Mouse (Mus musculus): ENCODE measurements around the gene Mcpt4. TPM values are rescaled to one million over a fixed set of nuclear protein-coding genes. Genes with fewer than 3 reads are reported as not detected.
"Not testable (repeated sequence)": the region's sequence is repeated elsewhere in the genome, so short reads cannot be mapped to it uniquely, and the experiment has no call there.

Mcpt4 gene
- polyA plus RNA-seq (2014; fragmentation: Nextera tagmentation; extraction: Ambion mirVana): 0.52 and 1.2 TPM in 2 replicates

GRCm38 (mm10) chr14:56062213-56062612 lies at the start of gene Mcpt4:
Mcpt4 (minus strand) TSS chr14:56062313.
- not testable (repeated sequence) for ATAC-seq (ENCODE audit: insufficient number of reproducible peaks, insufficient read depth, low FRiP score, low read depth); H3K4me3 ChIP-seq (ENCODE audit: low read depth, low read length); H3K9ac ChIP-seq (replicated peaks; ENCODE audit: low read depth, low read length); H3K9me3 ChIP-seq (ENCODE audit: control insufficient read depth, low read depth, low read length); H3K4me1 ChIP-seq (ENCODE audit: control insufficient read depth, insufficient read depth, low read length); H3K4me2 ChIP-seq (replicated peaks; ENCODE audit: low read depth, low read length); H3K27ac ChIP-seq (ENCODE audit: low read length); H3K36me3 ChIP-seq (ENCODE audit: control insufficient read depth, insufficient read depth, low read length); H3K27me3 ChIP-seq (ENCODE audit: control insufficient read depth, insufficient read depth, low read length)
- WGBS: 75% methylated on average over 3 of the region's 3 CpGs

GRCm38 (mm10) chr14:56105447-56106180 lies 43.5 kb upstream of the Mcpt4 start:
- ATAC-seq (ENCODE audit: insufficient number of reproducible peaks, insufficient read depth, low FRiP score, low read depth): no peak
- H3K27ac ChIP-seq (ENCODE audit: low read length): no peak overlapping the region
- H3K9me3 ChIP-seq (ENCODE audit: control insufficient read depth, low read depth, low read length): no peaks in the 10 kb centered on the region
- no peaks in the 10 kb centered on the region for H3K4me1 ChIP-seq (ENCODE audit: control insufficient read depth, insufficient read depth, low read length)
- no peak overlapping the region for H3K4me2 ChIP-seq (replicated peaks; ENCODE audit: low read depth, low read length)
- no peaks in the 10 kb centered on the region for H3K36me3 ChIP-seq (ENCODE audit: control insufficient read depth, insufficient read depth, low read length)
- H3K4me3 ChIP-seq (ENCODE audit: low read depth, low read length): no peak overlapping the region
- 81% methylated on average over 13 of the region's 13 CpGs for WGBS
- H3K9ac ChIP-seq (replicated peaks; ENCODE audit: low read depth, low read length): no peak overlapping the region
- H3K27me3 ChIP-seq (ENCODE audit: control insufficient read depth, insufficient read depth, low read length): no peaks in the 10 kb centered on the region

- H3K4me3 ChIP-seq (ENCODE audit: low read depth, low read length): no peak overlapping the region
- 81% methylated on average over 5 of the region's 5 CpGs for WGBS
Observed at GRCm38 (mm10) chr14:56105016-56105415, 42.9 kb upstream of the Mcpt4 start.

GRCm38 (mm10) chr14:56103452-56103851 lies 41.3 kb upstream of the Mcpt4 start:
- no peaks in the 10 kb centered on the region for H3K9me3 ChIP-seq (ENCODE audit: control insufficient read depth, low read depth, low read length)
- no peaks in the 10 kb centered on the region for H3K4me1 ChIP-seq (ENCODE audit: control insufficient read depth, insufficient read depth, low read length)
- no peaks in the 10 kb centered on the region for H3K36me3 ChIP-seq (ENCODE audit: control insufficient read depth, insufficient read depth, low read length)
- no peak overlapping the region for H3K27ac ChIP-seq (ENCODE audit: low read length)
- H3K9ac ChIP-seq (replicated peaks; ENCODE audit: low read depth, low read length): no peak overlapping the region
- no peaks in the 10 kb centered on the region for H3K27me3 ChIP-seq (ENCODE audit: control insufficient read depth, insufficient read depth, low read length)
- WGBS: 56% methylated on average over 3 of the region's 3 CpGs
- H3K4me2 ChIP-seq (replicated peaks; ENCODE audit: low read depth, low read length): no peak overlapping the region
- H3K4me3 ChIP-seq (ENCODE audit: low read depth, low read length): no peak overlapping the region
- no peak for ATAC-seq (ENCODE audit: insufficient number of reproducible peaks, insufficient read depth, low FRiP score, low read depth)

More at GRCm38 (mm10) chr14:56105016-56105415, 42.9 kb upstream of the Mcpt4 start:
- Histone ChIP-seq H3K4me1 (ENCODE audit: control insufficient read depth, insufficient read depth, low read length) (no peaks in the 10 kb centered on the region), H3K4me2 (replicated peaks; ENCODE audit: low read depth, low read length) (no peak overlapping the region), H3K9me3 (ENCODE audit: control insufficient read depth, low read depth, low read length) (no peaks in the 10 kb centered on the region), H3K27me3 (ENCODE audit: control insufficient read depth, insufficient read depth, low read length) (no peaks in the 10 kb centered on the region), H3K9ac (replicated peaks; ENCODE audit: low read depth, low read length) (no peak overlapping the region), H3K27ac (ENCODE audit: low read length) (no peak overlapping the region), H3K36me3 (ENCODE audit: control insufficient read depth, insufficient read depth, low read length) (no peaks in the 10 kb centered on the region)
- no peak for ATAC-seq (ENCODE audit: insufficient number of reproducible peaks, insufficient read depth, low FRiP score, low read depth)

- WGBS: 75% methylated on average over 10 of the region's 10 CpGs
- Histone ChIP-seq H3K9me3 (ENCODE audit: control insufficient read depth, low read depth, low read length) (no peaks in the 10 kb centered on the region), H3K27me3 (ENCODE audit: control insufficient read depth, insufficient read depth, low read length) (no peaks in the 10 kb centered on the region), H3K4me3 (ENCODE audit: low read depth, low read length) (no peak within 1 kb of the TSS), H3K4me1 (ENCODE audit: control insufficient read depth, insufficient read depth, low read length) (no peaks in the 10 kb centered on the region), H3K36me3 (ENCODE audit: control insufficient read depth, insufficient read depth, low read length) (no peaks in the 10 kb centered on the region), H3K4me2 (replicated peaks; ENCODE audit: low read depth, low read length) (no peak within 1 kb of the TSS), H3K27ac (ENCODE audit: low read length) (no peak within 1 kb of the TSS), H3K9ac (replicated peaks; ENCODE audit: low read depth, low read length) (no peak within 1 kb of the TSS)
- no peak for ATAC-seq (ENCODE audit: insufficient number of reproducible peaks, insufficient read depth, low FRiP score, low read depth)
Observed at GRCm38 (mm10) chr14:56102386-56102785, 40.3 kb upstream of the Mcpt4 start, which contains the start of gene Ctsg. Ctsg (minus strand) TSS chr14:56102574.

GRCm38 (mm10) chr14:56098940-56099339 lies 36.8 kb upstream of the Mcpt4 start:
- Histone ChIP-seq H3K9ac (replicated peaks; ENCODE audit: low read depth, low read length) (no peak overlapping the region), H3K36me3 (ENCODE audit: control insufficient read depth, insufficient read depth, low read length) (no peaks in the 10 kb centered on the region), H3K27me3 (ENCODE audit: control insufficient read depth, insufficient read depth, low read length) (no peaks in the 10 kb centered on the region), H3K27ac (ENCODE audit: low read length) (no peak overlapping the region), H3K4me2 (replicated peaks; ENCODE audit: low read depth, low read length) (no peak overlapping the region), H3K4me3 (ENCODE audit: low read depth, low read length) (no peak overlapping the region), H3K4me1 (ENCODE audit: control insufficient read depth, insufficient read depth, low read length) (no peaks in the 10 kb centered on the region), H3K9me3 (ENCODE audit: control insufficient read depth, low read depth, low read length) (no peaks in the 10 kb centered on the region)
- 75% methylated on average over 4 of the region's 4 CpGs for WGBS
- no peak for ATAC-seq (ENCODE audit: insufficient number of reproducible peaks, insufficient read depth, low FRiP score, low read depth)

- Histone ChIP-seq H3K4me3 (ENCODE audit: low read depth, low read length) (no peak overlapping the region), H3K27ac (ENCODE audit: low read length) (no peak overlapping the region), H3K27me3 (ENCODE audit: control insufficient read depth, insufficient read depth, low read length) (no peaks in the 10 kb centered on the region), H3K36me3 (ENCODE audit: control insufficient read depth, insufficient read depth, low read length) (no peaks in the 10 kb centered on the region), H3K4me1 (ENCODE audit: control insufficient read depth, insufficient read depth, low read length) (no peaks in the 10 kb centered on the region), H3K4me2 (replicated peaks; ENCODE audit: low read depth, low read length) (no peak overlapping the region), H3K9ac (replicated peaks; ENCODE audit: low read depth, low read length) (no peak overlapping the region), H3K9me3 (ENCODE audit: control insufficient read depth, low read depth, low read length) (no peaks in the 10 kb centered on the region)
- no peak for ATAC-seq (ENCODE audit: insufficient number of reproducible peaks, insufficient read depth, low FRiP score, low read depth)
- 66% methylated on average over 1 of the region's 1 CpGs for WGBS
Observed at GRCm38 (mm10) chr14:56097597-56097996, 35.5 kb upstream of the Mcpt4 start.

GRCm38 (mm10) chr14:56093353-56093752 lies 31.2 kb upstream of the Mcpt4 start:
- no peak overlapping the region for H3K4me3 ChIP-seq (ENCODE audit: low read depth, low read length)
- 77% methylated on average over 2 of the region's 2 CpGs for WGBS
- H3K4me2 ChIP-seq (replicated peaks; ENCODE audit: low read depth, low read length): no peak overlapping the region
- no peaks in the 10 kb centered on the region for H3K27me3 ChIP-seq (ENCODE audit: control insufficient read depth, insufficient read depth, low read length)
- no peak for ATAC-seq (ENCODE audit: insufficient number of reproducible peaks, insufficient read depth, low FRiP score, low read depth)
- no peak overlapping the region for H3K27ac ChIP-seq (ENCODE audit: low read length)
- no peak overlapping the region for H3K9ac ChIP-seq (replicated peaks; ENCODE audit: low read depth, low read length)
- H3K9me3 ChIP-seq (ENCODE audit: control insufficient read depth, low read depth, low read length): no peaks in the 10 kb centered on the region
- H3K4me1 ChIP-seq (ENCODE audit: control insufficient read depth, insufficient read depth, low read length): no peaks in the 10 kb centered on the region
- no peaks in the 10 kb centered on the region for H3K36me3 ChIP-seq (ENCODE audit: control insufficient read depth, insufficient read depth, low read length)

- WGBS: 73% methylated on average over 3 of the region's 3 CpGs
- no peak for ATAC-seq (ENCODE audit: insufficient number of reproducible peaks, insufficient read depth, low FRiP score, low read depth)
- no peak overlapping the region for H3K4me3 ChIP-seq (ENCODE audit: low read depth, low read length)
- no peaks in the 10 kb centered on the region for H3K27me3 ChIP-seq (ENCODE audit: control insufficient read depth, insufficient read depth, low read length)
- H3K4me1 ChIP-seq (ENCODE audit: control insufficient read depth, insufficient read depth, low read length): no peaks in the 10 kb centered on the region
- no peak overlapping the region for H3K27ac ChIP-seq (ENCODE audit: low read length)
- H3K9ac ChIP-seq (replicated peaks; ENCODE audit: low read depth, low read length): no peak overlapping the region
- no peak overlapping the region for H3K4me2 ChIP-seq (replicated peaks; ENCODE audit: low read depth, low read length)
- no peaks in the 10 kb centered on the region for H3K36me3 ChIP-seq (ENCODE audit: control insufficient read depth, insufficient read depth, low read length)
- no peaks in the 10 kb centered on the region for H3K9me3 ChIP-seq (ENCODE audit: control insufficient read depth, low read depth, low read length)
Observed at GRCm38 (mm10) chr14:56086711-56087110, 24.6 kb upstream of the Mcpt4 start.

Measured in stomach, embryonic 14.5 days (tissue).